Mouse (Mus musculus): ENCODE data around the gene Gli3.

Gli3 gene

DNA sequence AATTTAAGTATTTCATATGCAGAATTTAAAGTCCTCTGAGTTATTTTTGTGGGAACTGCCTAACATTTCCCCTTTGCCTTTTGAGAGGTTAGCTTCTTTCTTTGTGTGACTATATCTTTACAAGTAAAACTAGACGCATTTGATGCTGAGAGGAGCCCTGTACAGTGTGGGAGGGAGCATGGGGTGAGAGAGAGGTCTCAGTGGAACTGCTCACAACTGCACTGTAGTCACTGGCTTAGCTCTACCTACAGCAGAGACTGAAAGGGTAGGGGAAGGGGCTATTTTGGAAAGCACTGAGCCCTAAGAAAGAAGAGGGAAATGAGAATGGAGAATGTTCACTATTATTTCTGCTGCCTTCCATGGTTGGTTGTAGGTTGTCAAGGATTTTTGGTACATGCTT lies 25.0 kb downstream of the Gli3 start:
- no peak for DNase-seq (ENCODE audit: low read depth, low spot score)

DNA sequence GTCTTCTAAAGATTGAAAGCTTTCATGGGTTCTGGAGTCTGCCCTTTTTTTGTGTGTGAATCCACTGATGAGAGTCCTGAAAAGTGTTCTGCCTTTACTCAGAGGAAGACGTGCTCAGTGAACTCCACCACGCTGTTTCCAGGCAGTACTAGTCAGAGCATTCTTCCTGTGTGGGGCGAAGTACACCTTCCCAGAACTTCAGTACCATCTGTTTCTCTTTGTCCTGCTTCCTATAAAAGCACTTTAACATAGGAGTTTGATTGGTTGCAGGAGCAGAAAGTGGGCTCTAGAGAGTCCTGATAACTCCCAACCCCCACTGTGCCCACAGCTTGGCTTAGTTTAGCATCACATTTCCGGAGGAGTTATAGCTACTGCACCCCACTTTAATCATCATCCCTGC lies 32.8 kb downstream of the Gli3 start:
- DNase-seq (ENCODE audit: low read depth, low spot score): no peak

DNA sequence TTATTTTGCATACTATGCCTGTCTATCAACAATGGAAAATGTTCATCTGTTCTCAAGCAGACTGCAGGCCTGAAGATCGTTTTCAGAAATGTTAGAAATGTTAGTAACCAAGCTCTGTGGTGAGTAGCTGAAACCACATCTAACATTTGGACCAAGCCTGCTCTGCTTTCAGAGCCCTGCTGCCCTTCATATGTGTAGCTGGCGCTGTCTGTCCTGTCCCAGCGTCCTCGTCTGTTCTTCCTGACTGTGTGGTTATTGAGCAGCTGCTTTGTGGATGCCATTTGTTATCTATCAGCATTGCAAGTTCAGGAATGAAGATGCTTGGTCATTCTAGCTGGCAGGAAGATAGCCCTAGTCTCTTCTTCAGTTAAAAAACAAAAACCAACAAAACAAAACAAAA lies 35.3 kb downstream of the Gli3 start:
- no peak for DNase-seq (ENCODE audit: low read depth, low spot score)

DNA sequence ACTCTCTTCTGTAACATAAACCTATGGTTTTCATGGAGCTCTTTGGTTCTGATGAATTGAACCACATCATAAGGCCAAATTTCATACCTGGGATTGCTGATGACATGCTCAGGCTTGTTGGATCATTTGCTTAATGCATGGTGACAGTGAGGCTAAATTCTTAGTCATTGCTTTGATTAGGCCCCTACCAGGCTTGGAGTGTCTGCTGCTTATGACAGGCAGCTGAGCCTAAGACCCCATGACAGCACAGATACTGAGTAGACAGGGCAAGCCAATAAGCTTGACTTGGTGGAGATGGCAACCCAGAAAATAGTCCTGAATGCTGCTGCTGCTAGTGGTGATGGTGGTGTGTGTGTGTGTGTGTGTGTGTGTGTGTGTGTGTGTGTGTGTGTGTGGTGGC lies 47.9 kb downstream of the Gli3 start:
- no peak for DNase-seq (ENCODE audit: low read depth, low spot score)

DNA sequence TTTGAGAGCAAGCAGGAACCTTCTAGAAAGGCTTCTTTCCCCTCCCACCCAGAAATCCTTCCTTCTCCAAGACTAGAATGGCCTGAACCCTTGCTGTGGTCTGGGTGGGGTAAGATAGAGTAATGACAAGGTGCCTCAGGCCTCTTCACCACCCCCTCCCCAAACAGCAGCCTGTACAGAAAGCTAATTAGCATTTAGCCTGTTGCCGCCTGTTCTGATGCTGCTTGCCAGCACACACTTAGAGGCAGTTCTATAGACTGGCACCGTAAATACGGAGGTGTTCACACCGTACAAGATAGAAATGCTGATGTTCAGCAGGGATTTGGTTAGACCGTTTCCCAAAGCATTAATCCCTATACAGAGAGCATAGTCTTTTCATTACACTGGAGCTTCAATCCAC lies 50.1 kb downstream of the Gli3 start:
- no peak for DNase-seq (ENCODE audit: low read depth, low spot score)

DNA sequence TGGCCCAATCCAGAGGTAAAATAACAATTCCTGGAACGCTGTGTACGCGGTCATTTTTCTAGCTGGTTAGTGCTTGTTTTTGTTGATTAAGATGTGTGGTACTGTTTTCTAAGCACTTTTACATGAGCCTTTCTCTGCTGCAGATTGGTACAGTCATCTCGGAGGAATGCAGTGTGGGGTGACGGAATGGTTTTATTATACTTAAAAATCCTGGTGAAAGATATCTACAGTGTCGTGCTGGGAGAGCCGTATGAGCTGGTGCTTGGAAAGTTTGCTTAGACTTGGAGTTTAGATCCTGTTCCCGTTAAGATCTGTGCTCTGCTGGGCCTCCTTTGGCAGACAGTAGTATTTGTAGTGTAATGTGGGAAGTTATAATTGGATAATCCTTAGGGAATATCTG lies 51.0 kb downstream of the Gli3 start:
- DNase-seq (ENCODE audit: low read depth, low spot score): no peak

DNA sequence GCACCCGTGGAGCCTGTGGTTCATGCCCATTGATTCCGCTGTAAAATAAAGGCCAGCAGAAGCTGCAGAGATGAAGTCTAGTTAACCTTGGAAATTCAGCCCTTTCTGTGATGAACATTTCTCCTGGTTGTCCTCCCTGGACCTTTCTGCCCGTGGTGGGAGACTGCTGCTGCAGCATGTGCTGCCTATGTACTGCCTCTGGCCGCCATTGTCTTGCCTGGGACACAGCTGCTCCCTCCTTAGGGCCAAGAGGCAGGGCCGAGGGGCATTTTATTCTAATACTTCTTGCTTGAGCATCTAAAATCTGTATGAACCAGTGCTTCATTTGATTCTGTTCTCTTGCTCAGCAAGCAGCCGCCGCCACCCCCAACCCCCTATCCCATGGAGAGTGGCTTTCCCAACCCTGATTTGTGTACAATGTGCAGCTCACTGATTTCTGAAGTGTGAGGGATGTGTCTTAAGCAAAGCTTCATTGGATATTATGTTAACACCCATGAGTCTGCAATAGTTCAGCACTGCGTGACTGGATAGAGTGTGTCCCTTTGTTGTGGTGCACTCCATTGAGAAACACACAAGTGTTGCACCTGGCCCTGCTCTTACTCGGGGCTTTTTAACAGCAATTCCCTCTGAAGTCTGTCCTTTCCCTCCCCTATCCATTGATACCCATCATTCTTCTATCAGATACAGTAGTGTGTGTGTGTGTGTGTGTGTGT lies 54.2 kb downstream of the Gli3 start:
- no peak for DNase-seq (ENCODE audit: low read depth, low spot score)

DNA sequence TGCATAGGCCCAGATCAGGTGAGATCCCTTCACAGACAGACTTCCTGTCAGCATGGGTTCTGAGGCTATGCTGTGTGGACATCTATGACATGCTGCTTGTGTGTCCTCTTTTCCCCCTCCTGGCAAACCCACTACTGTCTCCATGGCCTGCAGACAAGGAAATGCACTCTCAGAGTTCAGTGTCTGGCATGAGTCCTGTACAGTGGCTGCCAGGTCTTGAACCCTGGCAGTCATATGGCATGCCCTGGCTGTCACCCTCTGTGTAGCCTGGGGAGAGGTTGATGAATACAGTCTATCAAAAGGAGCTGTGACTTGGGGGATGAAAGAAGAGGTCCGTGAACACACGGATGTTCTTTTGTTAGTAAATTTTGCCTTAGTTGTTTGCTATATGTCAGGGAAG lies 57.3 kb downstream of the Gli3 start:
- DNase-seq (ENCODE audit: low read depth, low spot score): no peak

DNA sequence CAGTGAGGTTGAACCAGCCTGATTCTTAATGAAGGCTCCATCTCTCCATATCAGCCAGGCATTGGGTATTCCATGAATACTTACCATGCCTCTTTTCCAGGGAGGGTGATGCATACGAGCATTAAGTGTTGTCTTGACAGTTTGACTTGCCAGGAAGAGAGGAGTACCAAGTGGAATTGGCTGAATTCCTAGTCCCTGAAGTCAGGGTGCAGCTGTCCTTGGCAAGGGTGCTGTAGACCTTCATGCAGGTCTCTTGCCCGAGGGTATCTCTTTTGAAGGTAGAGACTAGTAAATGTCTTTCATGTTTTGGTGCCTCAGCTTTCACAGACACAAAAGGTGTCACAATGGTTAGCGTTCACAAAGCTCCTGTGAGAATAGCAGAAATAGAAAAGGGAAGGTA lies 59.1 kb downstream of the Gli3 start:
- no peak for DNase-seq (ENCODE audit: low read depth, low spot score)

DNA sequence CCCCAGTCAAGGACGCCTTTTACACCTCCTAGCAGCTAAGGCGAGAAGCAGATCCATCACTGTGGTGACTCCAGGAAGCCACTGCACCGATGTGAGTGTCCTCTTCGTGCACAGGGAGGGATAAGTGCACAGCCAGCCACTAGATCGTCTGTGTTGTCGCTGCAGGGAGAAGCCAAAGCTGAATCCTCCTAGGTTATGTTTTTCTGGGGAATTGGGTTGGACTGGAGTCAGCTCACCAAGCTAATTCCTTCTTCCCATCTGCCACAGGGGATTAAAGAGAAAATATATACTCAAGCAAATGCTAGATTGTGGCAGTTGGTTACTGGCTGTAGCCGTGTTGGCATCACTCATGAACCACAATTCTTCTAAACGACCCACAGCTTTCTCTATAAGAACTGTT lies 61.2 kb downstream of the Gli3 start:
- DNase-seq (ENCODE audit: low read depth, low spot score): no peak

DNA sequence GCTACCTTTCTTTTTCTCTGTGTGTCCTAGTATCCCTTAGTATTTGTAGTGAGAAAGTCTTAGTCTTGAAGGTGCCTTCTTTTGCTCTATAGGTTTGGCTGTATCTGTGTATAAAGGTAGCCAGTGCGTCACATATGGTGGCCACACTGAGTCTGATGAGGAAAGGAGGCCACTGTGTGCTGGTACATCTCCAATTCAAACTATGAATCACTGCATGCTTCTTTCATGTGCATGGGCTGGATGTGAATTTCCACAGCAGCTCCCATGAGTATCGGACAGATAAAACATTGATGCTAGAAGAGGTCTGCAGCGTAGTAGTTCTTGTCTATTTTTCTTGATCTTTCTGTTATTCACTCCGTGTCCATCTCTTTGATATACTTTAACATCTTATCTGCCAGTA lies 63.7 kb downstream of the Gli3 start:
- no peak for DNase-seq (ENCODE audit: low read depth, low spot score)

DNA sequence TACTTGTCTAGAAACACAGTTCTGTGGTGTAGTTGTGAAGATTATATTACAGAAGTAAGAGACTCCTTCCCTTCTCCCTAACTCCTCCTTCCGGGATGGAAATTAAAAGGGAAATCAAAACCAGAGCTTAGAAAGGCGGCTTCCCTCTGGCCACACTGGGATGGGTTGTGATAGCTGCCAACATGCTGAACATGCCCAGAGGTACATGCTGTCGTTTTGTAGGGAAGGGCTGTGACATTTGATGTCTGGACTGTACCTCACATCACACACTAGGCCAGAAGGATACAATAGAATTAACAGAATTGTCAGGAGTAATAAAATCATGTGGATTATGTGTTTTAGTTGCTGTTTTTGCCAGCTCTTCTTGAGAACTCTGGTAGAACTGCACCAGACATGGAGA lies 68.5 kb downstream of the Gli3 start:
- DNase-seq (ENCODE audit: low read depth, low spot score): no peak

DNA sequence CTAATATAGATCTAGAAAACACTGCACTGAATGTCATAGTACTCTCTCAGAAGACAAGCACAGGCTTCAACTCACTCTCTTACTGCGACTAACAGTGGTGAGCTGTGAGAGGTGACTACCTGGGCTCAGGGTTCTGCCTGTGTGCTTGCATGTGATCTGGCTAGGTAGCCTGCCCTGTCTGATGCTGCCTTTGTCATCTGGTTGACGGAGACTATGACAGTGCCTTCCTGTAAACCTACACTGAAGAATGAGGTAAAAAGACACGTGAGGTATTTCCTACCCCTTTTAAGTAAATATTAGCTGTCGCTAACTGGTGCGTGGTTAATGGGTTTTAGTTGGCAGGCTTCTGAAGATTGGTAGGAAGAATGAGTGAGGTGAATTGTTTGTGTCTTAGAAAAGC lies 74.2 kb downstream of the Gli3 start:
- DNase-seq (ENCODE audit: low read depth, low spot score): no peak

DNA sequence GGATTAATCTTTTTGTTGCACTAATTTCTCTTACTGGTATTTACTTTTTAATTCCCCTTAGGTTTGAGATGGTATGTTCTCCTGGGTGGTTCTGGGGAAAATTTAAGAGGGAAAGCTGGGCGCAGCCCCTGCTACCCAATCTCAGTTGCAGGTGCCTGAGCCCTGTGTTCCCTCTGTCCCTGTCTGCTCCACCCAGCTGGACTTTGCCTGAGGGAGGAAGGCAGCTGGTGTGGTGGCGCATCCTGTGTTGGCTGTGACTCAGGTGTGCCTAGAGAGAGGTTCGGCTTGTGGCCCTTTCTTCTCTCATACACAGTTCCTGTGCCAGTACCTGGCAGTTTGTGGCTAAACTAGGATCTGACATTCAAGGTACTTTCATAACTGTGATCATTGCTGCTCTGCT lies 74.6 kb downstream of the Gli3 start:
- no peak for DNase-seq (ENCODE audit: low read depth, low spot score)

DNA sequence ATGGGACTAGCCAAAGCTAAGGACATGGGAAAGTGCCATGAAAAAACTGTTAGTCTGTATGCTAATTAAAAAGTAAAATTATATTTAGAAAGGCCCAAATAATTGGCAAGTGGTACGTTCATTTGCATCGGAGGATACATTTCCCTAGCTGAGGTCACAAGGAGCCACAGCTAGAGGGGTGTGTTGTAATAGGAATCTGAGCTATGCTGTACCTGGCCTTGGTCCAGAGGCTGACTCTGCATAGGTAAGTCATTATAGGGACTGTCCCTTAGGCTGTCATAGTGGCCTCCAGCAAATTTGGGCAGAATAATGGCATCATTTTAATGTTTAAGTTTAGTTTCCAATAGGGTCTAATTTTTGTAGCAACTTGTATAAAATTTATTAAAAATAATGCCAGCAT lies 75.4 kb downstream of the Gli3 start:
- DNase-seq (ENCODE audit: low read depth, low spot score): no peak

DNA sequence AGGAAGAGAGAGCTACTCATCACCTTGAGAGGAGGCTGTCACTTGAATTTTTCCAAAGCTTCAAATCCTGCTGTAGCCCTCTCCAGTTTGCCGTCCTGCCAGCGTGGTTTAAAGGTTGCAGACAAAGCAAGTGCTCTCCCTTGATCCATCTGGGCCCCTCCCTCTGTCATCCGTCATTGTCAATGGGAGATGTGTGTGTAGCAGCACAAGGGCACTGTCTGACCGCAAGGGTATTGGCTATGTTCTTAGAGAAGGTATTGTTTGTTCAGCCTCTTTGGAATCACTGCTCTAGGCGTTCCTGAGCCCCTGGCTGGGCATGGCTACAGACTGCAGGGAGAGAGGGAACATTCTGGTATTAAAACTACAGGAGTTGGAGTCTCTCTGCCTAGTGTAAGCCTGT lies 79.0 kb downstream of the Gli3 start:
- no peak for DNase-seq (ENCODE audit: low read depth, low spot score)

DNA sequence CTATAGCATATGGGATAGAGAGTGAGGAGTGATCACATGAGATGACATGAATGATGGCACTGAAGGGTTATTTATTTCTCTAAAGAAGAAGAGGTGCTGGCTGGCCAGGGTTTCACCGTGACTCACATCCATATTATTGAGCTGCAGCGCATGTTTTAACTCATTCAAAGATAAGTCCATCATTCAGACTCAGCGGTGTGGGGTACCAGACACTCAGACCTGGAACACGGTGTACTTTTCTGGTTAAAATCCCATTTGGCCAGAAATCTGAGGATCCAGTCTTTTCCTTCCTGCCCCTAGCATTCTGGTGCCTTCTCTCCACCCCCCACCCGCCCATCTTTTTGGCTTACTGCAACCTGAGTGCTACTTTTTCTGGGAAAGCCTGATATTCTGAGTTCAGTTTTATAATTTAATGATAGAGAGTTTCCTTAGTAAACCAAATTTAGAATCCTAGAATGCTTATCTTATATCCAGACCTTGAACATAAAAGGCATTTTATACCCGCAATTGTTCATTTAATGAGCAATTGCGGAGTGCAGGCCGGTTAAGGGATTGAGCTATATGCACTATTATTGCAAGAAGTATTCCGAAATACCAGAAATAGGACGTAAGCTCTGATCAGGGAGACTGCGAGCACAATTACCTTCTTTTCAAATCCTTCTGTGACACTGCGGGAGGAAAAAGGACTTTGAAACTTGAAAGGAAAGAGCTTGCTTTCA lies 80.3 kb downstream of the Gli3 start:
- DNase-seq (ENCODE audit: low read depth, low spot score): no peak

DNA sequence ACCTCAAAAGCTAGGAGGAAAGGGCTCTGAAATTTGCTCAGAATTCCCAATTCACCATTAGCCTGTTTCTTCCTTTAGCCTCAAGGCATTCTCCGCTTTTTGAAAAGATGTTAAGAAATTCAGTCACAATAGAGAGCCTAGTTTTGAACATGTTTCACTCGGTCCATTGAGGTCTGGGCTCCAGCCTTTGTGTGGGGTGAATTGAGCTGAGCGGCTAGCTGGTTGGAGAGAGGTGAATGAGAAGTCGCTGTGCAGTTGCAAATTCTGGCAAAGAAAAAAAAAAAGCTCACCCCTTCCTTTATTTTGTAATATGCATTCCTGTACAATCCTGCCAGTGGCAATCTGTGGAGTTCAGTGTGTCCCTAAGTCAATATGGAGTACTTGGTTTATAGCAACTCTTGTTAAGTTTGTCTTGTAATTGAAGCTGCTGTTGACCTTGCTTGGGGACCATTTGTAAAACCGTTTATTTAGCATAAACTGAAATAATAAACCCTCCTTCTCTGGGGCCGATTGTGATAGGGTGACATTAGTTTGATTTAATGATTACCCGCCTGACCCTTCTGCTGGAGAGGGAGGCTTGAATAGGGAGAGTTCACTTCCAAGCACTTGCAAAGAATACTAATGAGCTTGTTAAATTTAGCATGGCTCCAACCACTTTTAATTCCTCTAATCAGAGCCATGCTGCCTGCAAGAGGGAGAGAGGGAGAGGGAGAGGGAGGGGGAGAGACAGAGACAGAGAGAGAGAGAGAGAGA lies 81.0 kb downstream of the Gli3 start:
- no peak for DNase-seq (ENCODE audit: low read depth, low spot score)

DNA sequence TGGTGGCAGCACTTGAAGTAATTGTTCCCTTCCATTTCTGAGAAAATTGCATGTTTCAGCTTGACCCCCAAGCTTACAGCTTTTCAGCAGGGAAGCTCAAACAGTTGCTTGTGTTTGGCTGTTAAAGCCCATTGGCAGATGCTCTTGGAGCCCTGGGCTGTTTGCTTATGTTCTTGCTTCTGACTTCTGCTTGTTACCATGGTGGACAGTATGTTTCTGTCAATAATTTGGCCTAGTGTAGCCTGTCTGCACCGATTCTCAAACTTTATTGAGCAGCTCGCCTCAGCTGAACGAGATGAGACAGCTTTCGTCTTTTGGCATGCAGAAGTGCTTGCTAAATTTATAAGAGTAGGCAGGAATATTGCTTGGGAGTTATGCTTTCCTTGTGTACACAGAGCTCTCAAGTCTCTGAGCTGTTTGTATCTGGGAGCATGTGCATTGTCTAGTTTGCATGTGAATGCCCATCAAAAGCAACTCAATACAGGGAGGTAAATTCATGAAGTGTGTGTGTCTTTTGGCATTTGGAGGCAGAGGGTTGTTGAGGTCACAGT lies 82.4 kb downstream of the Gli3 start:
- DNase-seq (ENCODE audit: low read depth, low spot score): peak; percentile 23

DNA sequence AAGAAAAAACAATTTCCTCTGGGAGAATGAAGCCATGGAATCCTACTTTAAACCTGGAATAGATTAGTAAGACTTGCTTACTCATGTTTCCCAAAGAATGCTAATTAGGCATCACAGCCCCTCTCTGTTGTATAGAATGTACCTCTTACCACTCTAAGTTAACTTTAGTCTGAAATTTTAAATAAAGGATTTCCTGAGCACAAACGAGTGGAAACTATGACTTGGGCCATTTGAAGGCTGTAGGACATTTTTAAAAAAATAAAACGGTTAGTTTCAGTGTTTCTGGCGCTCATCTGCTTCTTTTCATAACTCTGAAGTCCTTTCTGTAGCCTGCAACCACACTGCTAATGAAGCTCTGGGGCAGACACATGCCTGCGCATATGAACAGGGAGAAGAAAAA lies 83.2 kb downstream of the Gli3 start:
- no peak for DNase-seq (ENCODE audit: low read depth, low spot score)

DNA sequence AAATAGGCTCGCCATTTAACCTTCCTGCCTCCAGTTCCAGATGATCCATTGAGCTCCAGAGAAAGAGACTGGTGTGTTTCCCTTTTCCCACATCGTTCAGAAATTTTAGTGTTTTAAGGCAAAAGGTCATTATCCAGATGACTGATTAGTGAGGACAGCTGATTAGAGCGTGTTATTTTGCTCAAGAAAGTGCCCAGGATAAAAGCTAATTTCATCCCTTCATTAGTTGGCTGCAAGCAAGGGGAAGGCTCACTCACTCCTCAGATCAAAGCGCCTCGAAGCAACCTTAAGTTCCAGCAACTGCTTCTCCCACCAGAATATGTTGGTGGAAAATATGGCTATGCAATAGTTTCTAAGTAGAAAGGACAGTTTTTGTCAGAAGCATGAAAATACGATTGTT lies 86.4 kb downstream of the Gli3 start:
- DNase-seq (ENCODE audit: low read depth, low spot score): no peak

DNA sequence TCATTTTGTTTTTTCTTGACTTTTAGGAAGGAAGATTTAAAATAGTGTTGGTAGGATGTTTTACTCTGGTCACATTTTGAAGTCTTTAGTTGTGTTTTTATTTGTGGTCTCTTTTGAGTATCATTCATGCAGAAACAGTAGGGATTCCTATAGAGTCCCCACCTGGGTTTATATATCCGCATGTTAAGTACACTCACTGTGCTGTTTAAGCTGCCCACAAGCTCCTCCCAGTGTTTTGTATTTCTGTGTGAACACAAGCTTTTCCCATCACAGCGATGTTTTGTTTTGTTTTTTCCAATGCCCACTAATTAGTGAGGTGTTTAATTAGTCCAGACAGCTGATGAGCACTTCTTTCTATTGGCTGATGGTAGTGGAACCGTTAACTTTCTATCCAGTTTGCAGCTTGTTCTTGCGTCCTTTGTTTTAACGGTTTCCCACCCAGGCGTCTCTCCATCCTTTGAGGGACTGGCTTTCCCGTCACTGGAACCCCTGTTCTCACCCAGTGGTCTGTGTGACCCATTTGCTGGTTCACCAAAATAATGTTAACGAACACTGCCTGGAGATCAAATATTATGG lies 87.1 kb downstream of the Gli3 start:
- DNase-seq (ENCODE audit: low read depth, low spot score): no peak
